Mouse (Mus musculus) liver, adult 10 weeks (tissue): ENCODE results near the gene Adam6b. TPM values are rescaled to one million over a fixed set of nuclear protein-coding genes. Genes with fewer than 3 reads are reported as not detected.

Experiments used
- polyA plus RNA-seq: library from polyadenylated mRNA; stranded (reverse); fragments of 350-450 nt; fragmentation: Illumina TruSeq; extraction: RNeasy Lipid Tissue Mini Kit (QIAGEN cat#74804); gene quantifications from one replicate; pipeline ENCODE4 v1.2.3, GENCODE M21; 2014; ENCODE audit warnings: low read depth, low replicate concordance

Adam6b gene
- polyA plus RNA-seq: not detected

GRCm38 (mm10) chr12:113489211-113489610 lies at the start of gene Adam6b:
Adam6b (plus strand) TSS chr12:113489511.

Other genes with a start within 250 kb of the Adam6b start
- gene Adam6a, start 54.4 kb downstream of the Adam6b start, polyA plus RNA-seq: not detected